Mouse (Mus musculus) megakaryocyte-erythroid progenitor cell, adult 5-6 weeks (primary cell): ENCODE results near the gene Dhtkd1. TPM values are rescaled to one million over a fixed set of nuclear protein-coding genes. Genes with fewer than 3 reads are reported as not detected.

ENCODE experiments used
- ATAC-seq: replicated peaks from 2 replicates; pipeline ENCODE4 v1.8.0; 2016; ENCODE audit warnings: mild to moderate bottlenecking, inconsistent platforms; ENCODE audit not compliant: severe bottlenecking, poor library complexity, low FRiP score, low TSS enrichment
- total RNA-seq, 2 experiments: library from RNA; stranded (forward) in 1 of 2; stranded (reverse) in 1 of 2; fragments of 200-1000, 215-1000 nt in 1 of 2; fragments of >200 nt in 1 of 2; fragmentation: Nextera tagmentation in 1 of 2; gene quantifications; 2 replicates each; pipeline ENCODE4 v1.2.3; 2014 to 2017

Dhtkd1 gene
- total RNA-seq, 2 experiments from 2014 or later = 2.4 to 5.7 TPM

DNA sequence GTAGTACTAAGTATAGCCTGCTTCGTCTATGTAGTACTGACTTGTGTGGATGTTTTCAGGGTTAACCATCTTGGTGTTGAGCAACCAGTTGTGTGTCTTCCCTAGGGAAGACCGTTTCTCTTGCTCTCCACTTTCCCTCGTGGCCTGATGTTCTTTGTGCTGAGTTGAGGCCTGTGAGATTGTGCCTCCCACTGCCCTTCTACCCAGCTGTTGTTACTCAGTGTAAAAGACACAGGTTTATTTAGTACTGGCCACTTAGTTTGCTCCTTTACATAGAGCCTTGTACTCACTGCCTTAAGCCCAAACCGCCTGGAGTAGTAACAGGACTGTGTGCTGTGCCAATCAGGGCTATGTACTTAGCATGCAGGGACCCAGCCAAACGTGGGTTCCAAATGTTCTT, 90.7 kb downstream of the Dhtkd1 start:
- ATAC-seq = no peak

DNA sequence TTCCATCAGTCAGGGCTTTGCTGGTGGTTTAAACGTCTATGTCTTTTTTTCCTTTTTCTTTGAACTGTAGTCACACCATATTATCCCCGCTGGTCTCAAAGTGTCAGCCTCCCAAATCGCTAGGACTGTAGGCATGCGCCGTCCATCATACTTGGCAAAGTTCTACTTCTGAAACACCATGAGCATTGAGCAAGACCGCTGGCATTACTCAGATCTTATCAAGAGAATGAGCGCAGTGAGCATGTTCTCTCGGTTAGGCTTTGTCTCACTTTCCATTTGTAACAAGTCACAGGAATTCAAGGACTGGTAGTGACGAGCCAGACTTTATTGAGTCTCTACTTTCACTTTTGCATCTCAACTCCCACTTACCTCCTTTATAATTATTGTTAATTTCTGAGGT, 91.5 kb downstream of the Dhtkd1 start:
- no peak for ATAC-seq

Other genes with a start within 250 kb of the Dhtkd1 start
- gene Camk1d, start 228.3 kb downstream of the Dhtkd1 start, total RNA-seq (2014; fragmentation: Nextera tagmentation) = 3.9 and 9.6 TPM in 2 replicates
- gene Camk1d, start 228.3 kb downstream of the Dhtkd1 start, total RNA-seq (2017) = 3.7 and 5.9 TPM in 2 replicates
- gene Nudt5, start 97.8 kb downstream of the Dhtkd1 start, total RNA-seq (2014; fragmentation: Nextera tagmentation) = 82.3 and 98.2 TPM in 2 replicates
- gene Nudt5, start 97.8 kb downstream of the Dhtkd1 start, total RNA-seq (2017) = 78.9 and 87.9 TPM in 2 replicates
- gene Cdc123, start 97.6 kb downstream of the Dhtkd1 start, total RNA-seq (2014; fragmentation: Nextera tagmentation) = 133 and 135 TPM in 2 replicates
- gene Cdc123, start 97.6 kb downstream of the Dhtkd1 start, total RNA-seq (2017) = 112 and 153 TPM in 2 replicates
- not detected in 2 replicates for gene Gm13199, start 79.9 kb downstream of the Dhtkd1 start, total RNA-seq (2014; fragmentation: Nextera tagmentation)
- gene Gm13199, start 79.9 kb downstream of the Dhtkd1 start, total RNA-seq (2017) = not detected in 2 replicates
- 38.4 and 51.5 TPM in 2 replicates for gene Sec61a2, start 47.4 kb downstream of the Dhtkd1 start, total RNA-seq (2014; fragmentation: Nextera tagmentation)
- gene Sec61a2, start 47.4 kb downstream of the Dhtkd1 start, total RNA-seq (2017) = 15.2 and 42.3 TPM in 2 replicates
- 26.7 and 28.0 TPM in 2 replicates for gene Upf2, start 8.7 kb upstream of the Dhtkd1 start, total RNA-seq (2014; fragmentation: Nextera tagmentation)
- 29.3 and 51.9 TPM in 2 replicates for gene Upf2, start 8.7 kb upstream of the Dhtkd1 start, total RNA-seq (2017)
- gene Proser2, start 187.4 kb upstream of the Dhtkd1 start, total RNA-seq (2014; fragmentation: Nextera tagmentation) = not detected in 2 replicates
- not detected in 2 replicates for gene Proser2, start 187.4 kb upstream of the Dhtkd1 start, total RNA-seq (2017)